Mouse (Mus musculus) liver, embryonic 16.5 days (tissue): ENCODE measurements at regions not wholly inside any gene's neighbourhood (a gene's known extent, or its start where the extent isn't known, plus 50 kb on each side); places are given as distances from the start of the nearest gene placed in this dataset.

Source experiments
- ATAC-seq: fragments of 200-750 bp; cut with Nextera tagmentation; 2 replicates; pipeline ENCODE4 v1.8.0; 2017; ENCODE audit warnings: low read depth, mild to moderate bottlenecking, moderate number of reproducible peaks, moderate library complexity
- H3K27ac ChIP-seq: fragments of 300-500 bp; sonication (generic); 2 replicates; pipeline ENCODE4 v1.5.1; 2014; ENCODE audit warnings: mild to moderate bottlenecking, low read length
- H3K27me3 ChIP-seq: fragments of 300-500 bp; sonication (generic); 2 replicates; pipeline ENCODE4 v1.6.1; 2014; ENCODE audit warnings: low read depth, low read length, mixed read lengths; ENCODE audit not compliant: control insufficient read depth, insufficient read depth
- H3K36me3 ChIP-seq: fragments of 300-500 bp; sonication (generic); 2 replicates; pipeline ENCODE4 v1.6.1; 2014; ENCODE audit warnings: mild to moderate bottlenecking; ENCODE audit not compliant: control insufficient read depth, insufficient read depth
- H3K4me1 ChIP-seq: fragments of 300-500 bp; sonication (generic); 2 replicates; pipeline ENCODE4 v1.6.1; 2014; ENCODE audit warnings: low read depth, low read length, mixed read lengths; ENCODE audit not compliant: control insufficient read depth
- H3K4me2 ChIP-seq: fragments of 300-500 bp; sonication (generic); 2 replicates; pipeline ENCODE4 v1.6.1; 2014; ENCODE audit warnings: low read depth, low read length, mixed read lengths
- H3K4me3 ChIP-seq: fragments of 300-500 bp; sonication (generic); 2 replicates; pipeline ENCODE4 v1.5.1; 2014; ENCODE audit warnings: low read depth, mild to moderate bottlenecking, low read length
- H3K9ac ChIP-seq: fragments of 300-500 bp; sonication (generic); 2 replicates; pipeline ENCODE4 v1.6.1; 2014; ENCODE audit warnings: low read depth, low read length
- H3K9me3 ChIP-seq: fragments of 300-500 bp; sonication (generic); replicated peaks from 2 replicates; pipeline ENCODE4 v1.6.1; 2016; ENCODE audit warnings: low read length; ENCODE audit not compliant: control insufficient read depth
- WGBS: fragments of 180-500 bp; shearing (Covaris S2); extraction: QIAGEN DNeasy Blood & Tissue Kit; methylation state at CpG from one replicate; pipeline ENCODE4 v1.1.7; 2014; ENCODE audit not compliant: insufficient replicate concordance; 5-methylcytosine and 5-hydroxymethylcytosine counted together

GRCm38 (mm10) chr14:86290556-86290955, 850.5 kb downstream of the Diaph3 start:
- H3K27ac ChIP-seq: no peak overlapping the region
- no peak for ATAC-seq
- H3K4me1 ChIP-seq: no peaks in the 10 kb centered on the region
- H3K9me3 ChIP-seq: no peaks in the 10 kb centered on the region
- H3K4me2 ChIP-seq: no peak overlapping the region
- 62% methylated on average over 3 of the region's 3 CpGs for WGBS
- no peak overlapping the region for H3K4me3 ChIP-seq
- no peaks in the 10 kb centered on the region for H3K36me3 ChIP-seq
- no peaks in the 10 kb centered on the region for H3K27me3 ChIP-seq
- H3K9ac ChIP-seq: no peak overlapping the region

- 62% methylated on average over 8 of the region's 8 CpGs for WGBS
- no peaks in the 10 kb centered on the region for H3K4me1 ChIP-seq
- no peak overlapping the region for H3K27ac ChIP-seq
- no peak overlapping the region for H3K4me3 ChIP-seq
- H3K9ac ChIP-seq: no peak overlapping the region
- H3K9me3 ChIP-seq: no peaks in the 10 kb centered on the region
- no peaks in the 10 kb centered on the region for H3K27me3 ChIP-seq
- no peak overlapping the region for H3K4me2 ChIP-seq
- no peak for ATAC-seq
- no peaks in the 10 kb centered on the region for H3K36me3 ChIP-seq
Measured at GRCm38 (mm10) chr14:86261640-86262230, 879.3 kb downstream of the Diaph3 start.

GRCm38 (mm10) chr14:86254196-86254595, 886.8 kb downstream of the Diaph3 start:
- H3K36me3 ChIP-seq: no peaks in the 10 kb centered on the region
- ATAC-seq: no peak
- 41% methylated on average over 1 of the region's 1 CpGs for WGBS

GRCm38 (mm10) chr14:86251617-86252016, 889.4 kb downstream of the Diaph3 start:
- Histone ChIP-seq H3K27me3 (no peaks in the 10 kb centered on the region), H3K9ac (no peak overlapping the region), H3K9me3 (no peaks in the 10 kb centered on the region), H3K4me2 (no peak overlapping the region), H3K36me3 (no peaks in the 10 kb centered on the region), H3K4me3 (no peak overlapping the region), H3K4me1 (no peaks in the 10 kb centered on the region), H3K27ac (no peak overlapping the region)
- no peak for ATAC-seq

More at GRCm38 (mm10) chr14:86254196-86254595, 886.8 kb downstream of the Diaph3 start:
- Histone ChIP-seq H3K9ac (no peak overlapping the region), H3K27me3 (no peaks in the 10 kb centered on the region), H3K4me1 (no peaks in the 10 kb centered on the region), H3K9me3 (no peaks in the 10 kb centered on the region), H3K27ac (no peak overlapping the region), H3K4me3 (no peak overlapping the region), H3K4me2 (no peak overlapping the region)

GRCm38 (mm10) chr14:86247686-86248085, 893.3 kb downstream of the Diaph3 start:
- ATAC-seq: no peak
- no peak overlapping the region for H3K27ac ChIP-seq
- WGBS: 68% methylated on average over 4 of the region's 4 CpGs
- H3K9ac ChIP-seq: no peak overlapping the region
- no peak overlapping the region for H3K4me2 ChIP-seq
- H3K36me3 ChIP-seq: no peaks in the 10 kb centered on the region
- no peaks in the 10 kb centered on the region for H3K9me3 ChIP-seq
- H3K27me3 ChIP-seq: no peaks in the 10 kb centered on the region
- H3K4me3 ChIP-seq: no peak overlapping the region
- no peaks in the 10 kb centered on the region for H3K4me1 ChIP-seq

GRCm38 (mm10) chr14:86246770-86247169, 894.3 kb downstream of the Diaph3 start:
- ATAC-seq: no peak
- H3K27ac ChIP-seq: no peak overlapping the region
- no peak overlapping the region for H3K9ac ChIP-seq
- WGBS: 80% methylated on average over 8 of the region's 8 CpGs
- H3K4me3 ChIP-seq: no peak overlapping the region
- H3K9me3 ChIP-seq: no peaks in the 10 kb centered on the region
- no peaks in the 10 kb centered on the region for H3K27me3 ChIP-seq
- no peaks in the 10 kb centered on the region for H3K4me1 ChIP-seq
- H3K4me2 ChIP-seq: no peak overlapping the region
- H3K36me3 ChIP-seq: no peaks in the 10 kb centered on the region

- no peaks in the 10 kb centered on the region for H3K4me1 ChIP-seq
- no peak overlapping the region for H3K4me3 ChIP-seq
- no peak overlapping the region for H3K9ac ChIP-seq
- H3K27ac ChIP-seq: no peak overlapping the region
- H3K36me3 ChIP-seq: no peaks in the 10 kb centered on the region
- no peak for ATAC-seq
- no peaks in the 10 kb centered on the region for H3K27me3 ChIP-seq
- no peaks in the 10 kb centered on the region for H3K9me3 ChIP-seq
- no peak overlapping the region for H3K4me2 ChIP-seq
- 36% methylated on average over 1 of the region's 1 CpGs for WGBS
Measured at GRCm38 (mm10) chr14:86243662-86244061, 897.4 kb downstream of the Diaph3 start.

- Histone ChIP-seq H3K9me3 (no peaks in the 10 kb centered on the region), H3K27ac (no peak overlapping the region), H3K36me3 (no peaks in the 10 kb centered on the region), H3K4me1 (no peaks in the 10 kb centered on the region), H3K27me3 (no peaks in the 10 kb centered on the region), H3K4me3 (no peak overlapping the region), H3K9ac (no peak overlapping the region), H3K4me2 (no peak overlapping the region)
- no peak for ATAC-seq
- 52% methylated on average over 1 of the region's 1 CpGs for WGBS
Measured at GRCm38 (mm10) chr14:86242836-86243235, 898.2 kb downstream of the Diaph3 start.

- Histone ChIP-seq H3K4me3 (no peak overlapping the region), H3K9me3 (no peaks in the 10 kb centered on the region), H3K36me3 (no peaks in the 10 kb centered on the region), H3K9ac (no peak overlapping the region), H3K4me2 (no peak overlapping the region), H3K4me1 (no peaks in the 10 kb centered on the region), H3K27me3 (no peaks in the 10 kb centered on the region), H3K27ac (no peak overlapping the region)
- WGBS: 40% methylated on average over 2 of the region's 2 CpGs
- no peak for ATAC-seq
Measured at GRCm38 (mm10) chr14:86239090-86239489, 901.9 kb downstream of the Diaph3 start.
